Mouse (Mus musculus) CH12F3 (cell line): ENCODE data around the gene Fam178b.

Experiments
- in situ Hi-C: fragments of 300-500 bp; cut with MboI; formaldehyde crosslinking; loops from 2 replicates; pipeline ENCODE4 v1.14.3; 2020; ENCODE audit warnings: low sequenced_read_pairs

The Fam178b gene

DNA sequence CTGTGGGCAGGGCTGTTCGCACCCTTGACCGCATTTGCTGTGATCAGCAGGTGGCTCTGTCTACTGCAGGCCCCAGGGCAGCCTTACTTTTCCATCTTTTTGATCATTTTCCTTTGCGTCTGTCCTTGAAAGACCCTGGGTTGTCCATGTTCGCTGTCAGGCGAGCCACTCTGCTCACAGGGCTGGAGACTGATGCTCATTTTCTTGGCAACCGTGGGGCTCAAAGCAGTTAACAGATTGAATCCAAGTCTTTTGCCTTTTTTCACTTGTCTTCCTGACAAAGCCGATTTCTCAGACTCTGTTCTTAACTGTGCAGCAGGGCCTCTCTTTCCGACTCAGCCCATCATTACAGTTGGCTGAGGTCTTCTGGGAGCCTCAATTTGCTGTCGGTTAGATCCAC lies 92.3 kb downstream of the Fam178b start:
- in situ Hi-C loops = no loop called here

DNA sequence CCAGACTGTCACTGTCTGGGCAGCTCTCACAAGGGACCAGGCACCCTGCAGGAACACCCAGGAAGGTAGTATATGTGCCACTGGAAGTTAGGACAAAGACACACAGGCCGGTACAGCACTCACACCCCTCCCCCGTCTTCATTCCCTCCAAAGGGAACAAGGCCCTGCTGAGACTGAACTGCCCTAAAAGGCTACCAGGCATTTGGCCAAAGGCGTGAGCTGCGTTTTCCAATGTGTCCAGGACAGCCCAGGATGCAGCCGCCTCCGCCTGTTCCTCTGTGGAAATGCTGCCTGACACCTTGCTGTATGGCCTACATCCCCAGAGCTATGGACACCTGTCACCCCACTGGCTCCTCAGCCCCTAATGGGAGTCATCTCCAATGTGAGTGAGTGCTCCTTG lies 93.5 kb downstream of the Fam178b start:
- in situ Hi-C loops = no loop called here

DNA sequence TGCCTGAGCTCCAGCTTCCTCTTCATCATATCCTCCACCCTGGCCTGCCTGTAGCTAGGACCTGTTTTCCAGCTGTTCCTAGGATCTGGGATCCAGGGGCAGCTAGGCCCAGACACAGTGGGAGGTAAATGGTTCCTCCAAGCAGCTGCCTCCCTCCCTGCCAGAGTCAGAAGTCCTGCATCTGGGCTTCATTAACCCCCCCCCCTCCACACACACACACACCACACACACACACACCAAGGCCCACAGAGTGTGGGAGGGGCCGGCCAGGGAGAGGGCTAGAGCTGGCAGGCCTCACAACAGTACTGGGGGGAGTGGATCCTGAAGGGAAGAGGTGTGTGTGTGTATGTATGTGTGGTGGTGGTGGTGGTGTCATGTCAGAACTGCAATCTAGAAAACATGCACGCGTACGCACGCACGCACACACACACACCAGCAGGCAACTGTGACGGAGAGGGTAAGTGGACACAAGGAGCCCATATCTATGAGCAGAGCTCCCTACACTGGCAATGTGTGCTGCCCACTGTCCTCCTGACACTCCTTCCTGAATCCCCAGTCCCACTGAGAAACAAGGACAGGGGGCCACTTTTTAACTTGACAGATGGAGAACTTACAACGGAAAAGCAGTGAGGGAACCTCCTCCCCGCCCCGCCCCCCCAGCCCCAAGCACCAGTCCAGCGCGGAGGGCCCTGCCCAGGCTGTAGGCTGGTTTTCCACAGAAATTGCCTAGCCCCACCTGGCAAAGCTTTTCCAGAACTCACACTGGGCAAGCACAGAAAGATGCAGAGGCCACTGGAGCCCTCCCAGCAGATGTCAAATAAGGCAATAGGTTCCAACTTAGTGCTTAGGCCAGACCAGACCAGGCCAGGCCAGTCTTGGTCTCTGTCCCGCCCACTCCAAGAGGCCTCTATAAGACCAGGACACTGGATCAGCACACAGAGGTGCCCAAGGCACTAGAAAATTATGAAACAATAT lies 94.2 kb downstream of the Fam178b start:
- in situ Hi-C loops = no loop called here

DNA sequence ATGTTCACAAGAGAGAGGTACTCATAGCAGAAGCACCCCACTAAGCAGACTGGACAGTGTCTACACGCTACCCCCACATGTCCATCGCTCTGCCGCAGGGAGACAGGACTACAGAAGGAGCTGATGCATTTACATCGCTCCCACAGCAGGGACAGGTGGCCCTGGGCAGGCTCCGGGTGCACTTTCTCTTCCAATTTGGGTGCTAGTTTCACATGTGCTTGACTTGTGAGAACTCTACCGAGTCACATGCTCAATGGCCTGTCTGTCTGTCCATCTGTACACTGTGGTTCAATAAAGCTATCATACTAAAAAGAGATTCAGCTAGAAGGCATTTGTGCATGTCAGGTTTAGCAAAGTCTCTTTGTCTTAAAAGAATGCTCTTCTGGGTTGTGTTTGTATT lies 95.1 kb downstream of the Fam178b start:
- in situ Hi-C loops = no loop called here

DNA sequence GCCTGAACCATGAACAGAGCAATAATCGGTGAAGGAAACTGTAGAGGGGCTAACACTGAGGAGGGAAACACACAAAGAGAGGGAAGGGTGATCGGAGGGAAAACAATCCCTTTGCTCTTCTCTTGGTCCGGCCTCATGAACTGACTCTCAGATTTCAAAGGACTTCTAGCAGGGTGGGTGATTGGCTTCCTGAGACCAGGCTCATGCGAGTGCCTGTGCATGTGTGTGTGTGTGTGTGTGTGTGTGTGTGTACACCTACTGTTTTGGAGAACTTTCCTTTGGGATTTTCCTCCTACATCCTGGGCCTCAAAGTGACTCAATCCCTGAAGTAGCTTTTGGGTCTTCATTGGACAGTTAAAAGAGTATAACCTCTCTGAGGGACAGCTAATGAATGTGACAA lies 96.7 kb downstream of the Fam178b start:
- in situ Hi-C loops = no loop called here

DNA sequence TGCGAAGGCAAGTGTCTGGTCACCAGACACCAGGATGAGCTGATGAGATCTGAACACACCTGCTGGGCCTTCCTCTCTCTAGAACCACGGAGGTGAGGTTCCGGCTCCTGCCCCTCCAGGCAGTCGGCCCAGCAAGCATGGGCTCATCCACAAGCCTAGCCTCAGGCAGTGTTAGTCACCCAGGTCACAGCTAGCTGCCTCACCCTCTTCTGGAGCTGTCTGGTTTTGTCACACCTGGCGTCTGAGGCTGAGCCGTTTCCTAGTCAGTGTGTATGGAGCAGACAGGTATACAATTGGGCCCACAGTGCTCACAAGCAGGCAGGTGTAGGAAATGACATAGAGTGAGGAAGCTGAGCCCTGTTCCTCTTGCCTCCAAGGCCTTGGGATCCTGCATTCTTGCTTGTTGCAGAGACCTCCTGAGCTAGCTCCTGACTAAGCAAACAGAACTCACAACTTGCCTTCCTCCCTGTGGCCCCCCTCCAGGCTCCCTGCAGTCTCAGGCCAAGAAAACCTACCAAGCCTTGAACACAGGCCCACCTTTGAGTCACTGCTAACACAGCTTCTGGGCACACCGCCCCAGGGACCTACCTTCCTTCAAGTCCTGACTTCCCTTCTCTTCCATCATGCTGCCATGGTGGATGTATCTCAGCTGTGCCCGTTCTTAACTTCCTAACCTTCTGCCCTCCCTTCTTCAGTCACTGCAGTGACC lies 99.4 kb downstream of the Fam178b start:
- in situ Hi-C loops = no loop called here

DNA sequence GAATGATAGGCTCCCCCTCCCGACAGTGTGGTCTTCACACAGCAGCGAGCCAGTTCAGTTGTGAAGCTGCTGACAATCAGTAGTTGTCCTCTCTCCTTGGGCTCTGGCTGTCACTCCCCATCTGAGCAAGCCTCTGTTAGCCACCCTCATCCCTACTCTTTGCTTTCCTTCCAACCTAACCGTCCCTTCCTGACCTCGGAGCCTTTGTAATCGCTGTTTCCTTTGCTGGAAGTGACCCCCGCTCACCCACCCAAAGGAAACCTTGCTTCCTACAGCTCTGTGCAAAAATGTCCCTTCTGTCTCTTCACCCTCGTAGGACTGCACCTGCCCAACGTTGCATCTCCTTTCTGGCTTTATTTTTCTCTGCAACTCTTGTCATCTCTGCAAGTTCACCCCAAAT lies 100.8 kb downstream of the Fam178b start:
- in situ Hi-C loops = no loop called here

DNA sequence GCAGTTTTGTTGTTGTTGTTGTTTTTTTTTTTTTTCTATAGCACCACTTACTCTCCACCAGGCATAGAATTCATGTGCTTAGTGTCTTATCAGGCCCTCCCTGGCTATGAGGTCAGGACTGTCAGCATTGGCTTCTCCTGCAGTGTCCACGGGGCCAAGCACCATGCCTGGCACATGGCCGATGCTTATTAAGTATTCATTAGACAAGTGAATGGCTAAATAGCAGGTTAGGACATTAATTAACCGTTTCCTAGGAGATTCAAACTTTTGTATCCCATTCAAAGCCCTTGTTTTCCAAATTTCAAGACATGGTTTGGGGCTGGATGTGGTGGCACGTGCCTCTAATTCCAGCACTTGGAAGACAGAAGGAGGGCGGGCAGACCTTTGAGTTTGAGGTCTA lies 101.7 kb downstream of the Fam178b start:
- in situ Hi-C loops = no loop called here

DNA sequence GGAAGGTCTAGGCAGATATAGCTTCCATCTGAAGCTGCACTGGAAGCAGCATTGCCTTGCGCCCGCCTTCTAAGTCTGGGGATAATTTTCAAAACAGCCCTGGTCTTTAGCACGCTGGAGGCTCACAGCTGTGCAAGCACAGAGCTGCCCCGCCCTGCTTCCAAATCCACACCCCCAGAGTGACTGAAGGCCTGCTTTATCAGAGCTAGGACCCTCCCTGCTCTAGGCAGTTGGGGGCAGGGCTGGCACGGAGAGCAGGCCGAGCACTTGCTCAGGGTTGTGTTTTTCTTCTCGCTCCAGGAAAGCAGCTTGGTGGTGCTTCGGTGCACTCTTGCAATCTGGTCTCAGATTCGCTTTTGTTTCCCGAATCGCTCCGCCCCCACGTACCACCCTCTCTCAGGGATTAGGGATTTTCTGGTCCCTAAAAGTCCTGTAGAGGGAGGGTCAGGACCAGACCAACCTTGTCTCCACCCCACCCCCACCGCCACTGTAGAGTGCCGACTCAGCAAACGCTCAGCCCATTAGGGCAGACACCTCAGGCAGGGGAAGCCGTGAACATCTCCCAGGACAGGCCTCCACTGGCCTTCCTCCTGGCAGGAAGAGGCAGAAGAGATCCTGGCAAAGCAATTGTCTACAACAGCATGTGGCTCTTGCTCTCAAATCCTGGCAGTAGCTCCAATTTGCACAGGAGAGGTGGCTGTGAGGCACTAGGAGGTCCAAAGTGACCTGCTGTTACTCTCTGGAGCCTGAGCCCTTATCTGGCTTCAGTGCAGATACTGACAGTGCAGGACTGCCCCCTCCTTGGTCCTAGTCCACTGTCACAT lies 102.4 kb downstream of the Fam178b start:
- in situ Hi-C loops = no loop called here

DNA sequence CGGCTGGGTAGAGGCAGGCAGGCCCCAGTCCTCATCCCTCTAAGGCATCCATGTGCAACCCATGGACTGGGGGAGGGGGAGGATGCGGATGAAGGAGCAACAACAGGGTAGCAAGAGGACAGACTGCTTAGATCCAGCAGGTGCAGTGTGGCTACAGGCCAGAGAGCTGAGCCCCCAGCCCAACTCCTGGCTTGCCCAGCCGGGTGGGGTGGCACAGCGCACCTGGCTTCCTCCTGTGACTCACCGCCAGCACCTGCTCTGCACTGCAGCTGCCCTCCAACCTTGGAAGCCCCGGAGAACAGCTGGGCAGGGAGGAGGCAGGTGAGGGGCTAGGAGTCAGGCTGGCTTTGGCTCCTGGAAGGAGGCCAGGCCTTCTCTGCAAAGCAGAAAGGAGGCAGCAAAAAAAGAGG lies 103.0 kb downstream of the Fam178b start:
- in situ Hi-C loops = no loop called here

DNA sequence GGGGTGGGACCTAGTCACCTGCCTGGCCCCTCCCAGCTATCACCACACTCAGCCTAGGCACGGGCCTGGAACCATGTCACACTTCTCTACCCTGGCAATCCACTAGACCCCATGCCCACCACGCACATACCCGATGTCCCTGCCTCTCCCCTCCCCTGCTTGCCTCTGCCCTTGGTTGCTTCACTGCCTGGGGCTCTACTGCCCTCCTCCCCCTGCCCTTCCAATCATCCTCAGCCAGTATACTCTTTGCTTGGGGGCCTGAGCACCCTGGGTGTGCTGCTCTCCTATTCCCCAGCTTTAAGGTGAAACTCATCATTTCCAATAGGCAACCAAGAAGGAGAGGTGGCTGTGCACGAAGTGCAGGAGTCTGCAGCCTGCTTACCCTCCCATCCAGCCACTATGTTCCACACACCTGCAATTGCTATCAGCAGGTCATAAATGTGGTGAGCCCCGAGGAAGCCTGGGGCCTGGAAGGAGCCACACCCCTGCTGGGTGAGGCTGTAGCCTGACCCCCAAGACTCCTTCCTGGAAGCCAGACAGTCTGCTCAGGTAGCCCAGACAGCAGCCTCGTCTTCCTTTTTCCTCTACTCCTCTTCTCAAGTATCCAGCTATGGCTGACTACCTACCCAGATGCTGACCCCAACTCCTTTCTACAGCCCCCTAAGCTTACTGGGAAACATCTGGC lies 105.8 kb downstream of the Fam178b start:
- in situ Hi-C loops = no loop called here

DNA sequence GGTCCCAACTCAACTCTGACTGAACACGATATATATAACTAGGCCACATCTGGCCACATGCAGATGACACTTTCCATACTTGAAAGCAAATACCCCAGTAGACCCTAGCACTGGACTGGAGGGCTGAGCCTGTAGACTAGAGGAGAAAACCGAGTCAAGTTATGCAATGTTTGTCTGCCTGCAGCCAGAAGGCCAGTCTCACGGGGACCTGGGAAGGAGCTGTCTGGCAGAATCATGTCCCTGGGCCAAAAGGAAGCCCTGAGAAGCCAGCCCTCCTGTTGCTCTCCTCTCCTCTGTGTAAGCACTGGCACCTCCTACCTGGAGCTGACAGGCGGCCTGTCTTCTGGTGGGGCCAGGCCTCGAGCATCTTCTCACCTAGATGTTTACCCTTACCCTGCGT lies 107.6 kb downstream of the Fam178b start:
- in situ Hi-C loops = no loop called here

DNA sequence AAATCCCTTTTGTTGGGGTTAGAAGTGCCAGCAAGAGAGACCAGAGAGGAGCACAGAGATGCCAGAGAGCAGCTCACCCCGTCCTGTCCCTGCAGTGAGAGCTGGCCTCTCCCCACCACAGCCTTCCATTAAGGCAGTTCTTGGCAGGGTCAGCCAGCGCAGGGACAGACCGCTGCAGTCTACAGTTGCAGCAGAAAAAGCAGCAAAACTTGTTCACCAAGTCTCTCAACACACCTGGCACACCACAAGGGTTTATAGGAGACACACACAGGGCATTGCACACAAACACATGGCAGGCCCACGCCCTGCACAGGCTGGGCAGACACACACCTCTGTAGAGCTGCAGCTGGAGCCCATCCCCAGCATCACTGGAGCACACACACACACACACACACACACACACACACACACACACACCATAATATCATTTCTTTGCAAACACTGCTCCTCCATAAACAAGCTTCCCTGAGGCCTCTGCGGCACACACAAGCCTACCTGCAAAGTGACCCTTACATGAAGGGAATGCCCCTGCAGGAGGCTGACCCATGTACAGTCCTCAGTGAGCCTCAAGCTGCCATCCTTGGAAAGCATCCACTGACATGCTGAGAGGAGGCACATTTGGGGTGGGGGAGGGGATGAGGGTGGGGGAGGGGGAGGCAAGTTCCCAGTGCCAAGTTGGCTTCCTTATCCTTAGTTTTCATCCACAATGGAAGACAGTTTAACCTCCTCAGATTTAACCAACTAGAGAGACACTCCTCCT lies 108.6 kb downstream of the Fam178b start:
- in situ Hi-C loops = no loop called here

DNA sequence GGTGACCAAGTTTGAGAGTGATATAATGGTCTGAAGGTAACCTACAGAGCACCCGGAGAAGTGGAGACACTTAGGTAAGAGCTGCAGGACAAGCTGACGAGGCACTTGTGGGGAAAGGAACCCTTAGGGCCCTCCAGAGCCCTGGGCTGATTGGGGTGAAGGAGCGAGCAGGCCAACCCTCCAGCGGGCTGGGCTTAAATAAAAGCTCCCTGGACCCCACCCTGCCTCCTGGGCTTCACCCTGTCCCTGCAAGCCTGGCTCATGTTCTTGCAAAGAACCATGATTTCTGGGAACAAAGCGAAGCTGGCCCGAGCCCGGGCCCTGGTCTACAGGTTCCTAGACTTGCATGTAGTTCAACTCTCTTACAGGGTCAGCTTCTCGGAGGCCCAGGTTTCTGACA lies 109.5 kb downstream of the Fam178b start:
- in situ Hi-C loops = no loop called here

DNA sequence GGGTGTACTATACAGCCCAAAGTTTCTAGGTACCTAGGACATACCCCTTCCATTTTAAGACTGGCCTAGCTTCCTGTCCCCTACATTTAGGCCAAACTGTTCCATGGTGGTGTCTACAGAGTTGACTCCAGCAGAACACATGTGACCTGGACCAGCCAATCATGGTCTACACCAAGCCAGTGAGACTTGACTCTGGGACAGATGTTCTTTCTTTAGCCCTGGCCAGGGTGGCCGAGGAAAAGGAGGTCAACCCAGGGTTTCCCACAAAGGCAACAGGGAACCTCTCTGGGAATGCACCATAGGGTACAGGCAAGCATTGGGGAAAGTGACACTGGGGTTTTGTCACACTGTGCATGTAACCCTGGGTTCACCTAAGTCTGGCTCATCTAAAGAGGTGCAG lies 110.3 kb downstream of the Fam178b start:
- in situ Hi-C loops = no loop called here

DNA sequence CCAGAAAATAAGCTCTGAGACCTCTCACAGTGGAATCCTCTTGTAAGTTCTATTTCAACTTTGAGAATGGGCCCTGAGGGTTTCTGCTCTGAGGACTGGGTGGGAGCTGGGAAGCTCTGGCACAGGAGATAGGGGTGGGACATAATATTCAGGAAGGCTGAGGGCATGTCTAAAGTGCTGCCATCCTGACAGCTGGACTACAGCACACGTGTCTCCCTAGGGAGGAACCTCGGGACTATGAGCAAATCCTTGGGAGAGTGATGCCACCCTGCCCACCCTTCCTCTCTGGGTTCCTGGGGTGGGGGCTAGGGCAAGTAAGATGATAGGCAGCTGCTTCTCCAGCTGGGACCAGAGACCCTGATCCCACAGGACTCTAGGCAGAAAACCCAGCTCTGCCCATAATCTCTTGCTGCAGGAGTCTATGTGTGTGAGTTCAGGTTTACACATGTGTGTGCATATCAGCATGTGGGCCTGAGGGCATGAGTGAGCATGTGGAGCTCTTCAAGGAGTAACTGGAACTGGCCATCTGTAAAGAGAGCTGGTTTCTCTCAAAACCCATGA lies 110.8 kb downstream of the Fam178b start:
- in situ Hi-C loops = no loop called here

DNA sequence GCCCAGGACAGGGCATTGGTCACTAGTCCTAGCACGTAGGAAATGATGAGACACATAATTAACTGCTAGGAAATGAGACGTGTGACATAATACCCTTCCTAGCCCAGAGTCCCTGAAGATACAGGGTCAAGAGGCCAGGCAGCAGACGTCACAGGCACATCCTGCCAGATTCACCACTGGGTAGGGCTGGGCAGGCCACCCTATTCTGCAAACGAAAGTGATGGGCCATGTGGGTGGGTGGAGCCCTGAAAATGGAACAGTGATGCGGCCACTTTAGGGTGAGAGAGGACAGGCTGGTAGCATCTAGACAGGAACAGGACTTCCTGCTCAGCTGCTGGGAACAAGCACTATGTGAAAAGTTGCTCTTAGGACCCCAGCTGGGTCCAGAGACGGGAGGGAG lies 111.4 kb downstream of the Fam178b start:
- in situ Hi-C loops = no loop called here

DNA sequence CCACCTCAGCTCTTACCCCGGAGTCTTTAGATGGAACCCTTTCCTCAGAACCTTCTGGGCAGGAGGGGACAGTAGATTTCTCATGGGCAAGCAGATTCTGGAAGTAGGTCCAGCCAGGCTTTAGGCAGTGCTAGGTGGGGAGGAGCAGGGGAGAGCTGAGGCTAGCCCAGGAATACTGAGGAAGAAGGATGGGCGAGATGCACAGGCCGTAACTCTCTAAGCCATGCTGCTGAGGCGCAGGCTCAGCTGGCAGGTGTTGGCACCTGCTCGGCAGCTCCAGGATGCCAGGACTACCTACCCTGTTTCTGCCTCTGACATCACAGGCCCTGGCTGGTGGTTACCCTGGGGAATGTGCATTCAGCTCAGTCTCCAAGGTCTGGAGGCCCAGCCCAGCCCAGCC lies 112.7 kb downstream of the Fam178b start:
- in situ Hi-C loops = no loop called here

DNA sequence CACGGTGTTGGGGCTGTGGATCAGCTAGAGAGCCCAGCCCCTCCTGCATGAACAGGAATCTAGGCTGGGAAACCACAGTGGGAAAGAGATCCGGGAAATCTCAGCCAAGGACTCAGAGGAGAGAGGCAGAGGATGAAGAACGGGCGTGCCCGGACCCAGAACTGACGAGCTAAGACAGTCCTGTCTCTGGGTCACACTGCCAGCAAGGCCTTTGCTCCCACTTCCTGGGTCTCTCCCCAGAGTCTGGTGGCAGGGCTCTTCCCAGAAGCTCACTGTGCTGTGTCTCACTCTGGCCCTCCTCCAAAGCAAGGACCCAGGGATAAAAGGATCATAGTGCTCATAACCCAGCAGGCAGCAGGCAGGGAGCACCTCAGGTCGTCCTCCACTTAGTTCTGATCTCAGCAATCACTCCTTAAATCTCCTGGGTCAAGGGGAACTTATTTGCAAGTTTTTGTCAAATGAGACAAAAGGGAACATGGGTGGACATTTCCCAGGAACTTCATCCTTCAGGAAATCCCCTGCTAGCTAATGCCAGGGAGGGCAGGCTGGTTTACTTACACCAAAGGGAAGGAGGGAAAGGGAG lies 113.2 kb downstream of the Fam178b start:
- in situ Hi-C loops = no loop called here
